Mouse (Mus musculus): ENCODE measurements around the gene Ddx4. TPM values are rescaled to one million over a fixed set of nuclear protein-coding genes. Genes with fewer than 3 reads are reported as not detected.

Gene Ddx4
- polyA plus RNA-seq, 1 experiment from 2014 or later: 0.71 TPM

DNA sequence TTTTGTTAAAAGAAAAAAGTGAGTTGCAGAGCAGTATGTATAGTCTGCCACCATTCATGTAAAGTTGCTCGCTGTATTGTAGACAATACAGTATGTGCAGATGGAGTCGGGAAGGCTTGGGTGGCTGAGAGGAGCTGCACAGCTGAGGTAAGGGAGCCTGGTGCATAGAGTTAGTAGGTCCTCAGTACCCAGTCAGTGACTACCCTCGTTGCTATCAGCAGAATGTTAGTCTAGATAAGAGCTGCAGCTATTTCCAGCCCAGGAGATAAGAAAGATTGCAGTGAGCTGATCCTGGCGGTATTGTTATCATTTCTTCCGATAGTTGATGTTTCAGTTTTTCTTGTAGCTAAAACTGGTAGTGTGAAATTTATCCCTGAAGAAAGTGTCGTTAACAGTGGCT, 20.5 kb upstream of the Ddx4 start:
- no peaks in the 10 kb centered on the region for H3K4me1 ChIP-seq (ENCODE audit: control insufficient read depth, insufficient read depth, low read length)
- no peak overlapping the region for H3K27ac ChIP-seq (ENCODE audit: low read depth, low read length)
- ATAC-seq (ENCODE audit: low read depth): no peak
- no peak overlapping the region for H3K9ac ChIP-seq (replicated peaks; ENCODE audit: low read depth, low read length)
- no peaks in the 10 kb centered on the region for H3K27me3 ChIP-seq (ENCODE audit: control insufficient read depth, insufficient read depth, low read length)
- no peaks in the 10 kb centered on the region for H3K9me3 ChIP-seq (ENCODE audit: control insufficient read depth, low read length)
- no peak overlapping the region for H3K4me3 ChIP-seq (ENCODE audit: low read depth, low read length)
- WGBS: 89% methylated on average over 6 of the region's 6 CpGs
- H3K36me3 ChIP-seq (ENCODE audit: control insufficient read depth, insufficient read depth, low read length): peaks cover 10% of the 10 kb centered on the region
- H3K4me2 ChIP-seq (ENCODE audit: low read depth, low read length): no peak overlapping the region

DNA sequence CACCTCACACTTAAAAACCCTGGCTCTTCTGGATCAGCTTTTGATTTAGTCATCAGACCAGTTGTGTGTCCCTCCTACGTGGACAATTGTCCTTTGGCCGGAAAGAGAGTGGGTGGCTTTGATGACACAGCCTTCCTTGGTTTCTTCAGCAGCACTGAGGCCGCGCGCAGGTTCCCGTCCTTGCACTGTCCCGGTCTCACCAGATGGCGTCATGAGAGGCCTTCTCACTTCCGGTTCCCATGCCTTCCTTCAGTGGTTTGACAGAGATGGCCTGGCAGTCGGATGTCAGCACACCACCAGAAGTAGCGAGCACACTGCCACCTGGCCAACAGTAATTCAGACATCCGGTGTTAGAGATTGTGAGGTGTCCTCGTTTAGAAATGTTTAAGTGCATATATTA, 19.4 kb upstream of the Ddx4 start:
- Histone ChIP-seq H3K4me2 (ENCODE audit: low read depth, low read length) (no peak overlapping the region), H3K27ac (ENCODE audit: low read depth, low read length) (no peak overlapping the region), H3K9me3 (ENCODE audit: control insufficient read depth, low read length) (no peaks in the 10 kb centered on the region), H3K27me3 (ENCODE audit: control insufficient read depth, insufficient read depth, low read length) (no peaks in the 10 kb centered on the region), H3K4me1 (ENCODE audit: control insufficient read depth, insufficient read depth, low read length) (no peaks in the 10 kb centered on the region), H3K36me3 (ENCODE audit: control insufficient read depth, insufficient read depth, low read length) (peaks cover 10% of the 10 kb centered on the region), H3K4me3 (ENCODE audit: low read depth, low read length) (no peak overlapping the region), H3K9ac (replicated peaks; ENCODE audit: low read depth, low read length) (no peak overlapping the region)
- WGBS: 79% methylated on average over 13 of the region's 13 CpGs
- ATAC-seq (ENCODE audit: low read depth): no peak

DNA sequence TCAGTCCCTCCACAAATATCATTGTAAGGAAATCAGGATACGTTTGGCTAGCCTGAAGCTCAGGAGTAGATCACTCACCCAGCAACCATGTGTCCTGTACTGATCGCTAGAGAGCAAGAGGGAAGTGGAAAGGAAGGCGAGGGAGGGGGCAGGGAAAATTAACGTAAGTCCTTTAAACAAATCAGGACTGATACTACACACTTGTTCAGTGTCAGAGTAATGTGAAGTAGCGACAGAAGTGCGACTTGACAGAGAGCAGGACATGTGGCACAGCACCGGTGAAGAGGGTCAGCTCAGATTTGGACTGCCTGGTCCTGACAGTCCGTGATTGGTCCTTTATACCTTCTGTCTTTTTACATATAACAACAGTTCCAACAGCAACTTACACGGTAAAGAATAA, 14.9 kb upstream of the Ddx4 start:
- H3K4me2 ChIP-seq (ENCODE audit: low read depth, low read length): no peak overlapping the region
- H3K27me3 ChIP-seq (ENCODE audit: control insufficient read depth, insufficient read depth, low read length): no peaks in the 10 kb centered on the region
- no peaks in the 10 kb centered on the region for H3K4me1 ChIP-seq (ENCODE audit: control insufficient read depth, insufficient read depth, low read length)
- no peak for ATAC-seq (ENCODE audit: low read depth)
- H3K36me3 ChIP-seq (ENCODE audit: control insufficient read depth, insufficient read depth, low read length): peaks cover 7% of the 10 kb centered on the region
- no peaks in the 10 kb centered on the region for H3K9me3 ChIP-seq (ENCODE audit: control insufficient read depth, low read length)
- no peak overlapping the region for H3K9ac ChIP-seq (replicated peaks; ENCODE audit: low read depth, low read length)
- no peak overlapping the region for H3K4me3 ChIP-seq (ENCODE audit: low read depth, low read length)
- no peak overlapping the region for H3K27ac ChIP-seq (ENCODE audit: low read depth, low read length)
- 86% methylated on average over 9 of the region's 9 CpGs for WGBS

DNA sequence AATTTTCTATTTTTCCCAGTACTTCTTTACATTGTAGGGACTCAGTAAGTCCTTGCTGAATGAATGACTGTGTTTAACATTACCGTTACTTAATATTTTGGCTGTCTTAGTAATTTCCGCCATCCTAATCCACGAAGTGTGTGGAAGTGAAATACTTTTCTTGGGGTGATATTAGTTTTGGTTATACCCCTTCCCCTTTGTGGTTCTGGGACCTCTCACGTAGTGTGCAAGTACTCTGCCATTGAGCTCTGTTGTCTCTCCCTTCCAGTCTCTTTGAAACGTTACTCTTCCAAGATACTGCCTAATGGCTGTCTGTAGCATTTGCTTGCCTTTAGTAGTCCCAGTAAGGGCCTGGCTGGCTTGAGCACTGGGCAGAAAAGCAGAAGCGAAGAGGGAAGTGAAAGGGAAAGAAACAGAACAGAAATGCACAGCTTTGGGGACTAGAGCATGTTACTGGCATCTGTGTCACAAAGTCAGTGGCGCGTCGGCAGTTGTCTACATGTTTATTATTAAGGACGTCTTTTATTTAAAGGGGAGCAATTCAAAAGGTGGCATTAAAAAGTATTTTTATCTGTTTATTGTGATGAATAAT, 14.3 kb upstream of the Ddx4 start:
- Histone ChIP-seq H3K27me3 (ENCODE audit: control insufficient read depth, insufficient read depth, low read length) (no peaks in the 10 kb centered on the region), H3K4me3 (ENCODE audit: low read depth, low read length) (no peak overlapping the region), H3K4me2 (ENCODE audit: low read depth, low read length) (no peak overlapping the region), H3K27ac (ENCODE audit: low read depth, low read length) (no peak overlapping the region), H3K9me3 (ENCODE audit: control insufficient read depth, low read length) (no peaks in the 10 kb centered on the region), H3K36me3 (ENCODE audit: control insufficient read depth, insufficient read depth, low read length) (no peaks in the 10 kb centered on the region), H3K4me1 (ENCODE audit: control insufficient read depth, insufficient read depth, low read length) (0 out of 2 replicates have a peak, but pooled peaks cover 1% of the 10 kb centered on the region), H3K9ac (replicated peaks; ENCODE audit: low read depth, low read length) (no peak overlapping the region)
- WGBS: 91% methylated on average over 10 of the region's 10 CpGs
- no peak for ATAC-seq (ENCODE audit: low read depth)

DNA sequence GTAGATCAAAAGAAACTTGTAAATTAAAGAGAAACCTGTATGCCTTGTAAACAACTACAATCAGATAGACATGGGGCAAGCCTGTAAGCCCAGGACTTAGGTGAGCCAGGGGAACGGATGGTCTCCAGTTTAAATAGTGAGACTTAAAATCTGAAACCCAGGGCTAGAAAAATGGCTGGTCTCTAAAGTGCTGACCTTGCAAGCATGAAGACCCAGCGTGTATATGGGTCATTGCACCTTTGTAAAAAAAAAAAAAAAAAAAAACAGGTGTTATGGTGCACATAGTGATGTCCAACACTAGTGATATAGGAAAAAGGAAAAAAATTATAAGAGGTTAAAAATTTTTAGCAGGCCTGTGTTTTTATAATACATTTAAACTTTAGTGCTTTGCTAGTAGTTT, 9.4 kb upstream of the Ddx4 start:
- no peak overlapping the region for H3K27ac ChIP-seq (ENCODE audit: low read depth, low read length)
- no peak for ATAC-seq (ENCODE audit: low read depth)
- 86% methylated on average over 2 of the region's 2 CpGs for WGBS
- H3K27me3 ChIP-seq (ENCODE audit: control insufficient read depth, insufficient read depth, low read length): no peaks in the 10 kb centered on the region
- H3K9me3 ChIP-seq (ENCODE audit: control insufficient read depth, low read length): no peaks in the 10 kb centered on the region
- peaks cover 5% of the 10 kb centered on the region; the same call in 1 of the 2 replicates for H3K4me1 ChIP-seq (ENCODE audit: control insufficient read depth, insufficient read depth, low read length)
- peak overlapping the region; percentile 76; the same call in 1 of the 2 replicates for H3K4me3 ChIP-seq (ENCODE audit: low read depth, low read length)
- H3K9ac ChIP-seq (replicated peaks; ENCODE audit: low read depth, low read length): peak overlapping the region; percentile 84; the same call in 1 of the 2 replicates
- H3K36me3 ChIP-seq (ENCODE audit: control insufficient read depth, insufficient read depth, low read length): no peaks in the 10 kb centered on the region
- peak overlapping the region; percentile 83 for H3K4me2 ChIP-seq (ENCODE audit: low read depth, low read length)

DNA sequence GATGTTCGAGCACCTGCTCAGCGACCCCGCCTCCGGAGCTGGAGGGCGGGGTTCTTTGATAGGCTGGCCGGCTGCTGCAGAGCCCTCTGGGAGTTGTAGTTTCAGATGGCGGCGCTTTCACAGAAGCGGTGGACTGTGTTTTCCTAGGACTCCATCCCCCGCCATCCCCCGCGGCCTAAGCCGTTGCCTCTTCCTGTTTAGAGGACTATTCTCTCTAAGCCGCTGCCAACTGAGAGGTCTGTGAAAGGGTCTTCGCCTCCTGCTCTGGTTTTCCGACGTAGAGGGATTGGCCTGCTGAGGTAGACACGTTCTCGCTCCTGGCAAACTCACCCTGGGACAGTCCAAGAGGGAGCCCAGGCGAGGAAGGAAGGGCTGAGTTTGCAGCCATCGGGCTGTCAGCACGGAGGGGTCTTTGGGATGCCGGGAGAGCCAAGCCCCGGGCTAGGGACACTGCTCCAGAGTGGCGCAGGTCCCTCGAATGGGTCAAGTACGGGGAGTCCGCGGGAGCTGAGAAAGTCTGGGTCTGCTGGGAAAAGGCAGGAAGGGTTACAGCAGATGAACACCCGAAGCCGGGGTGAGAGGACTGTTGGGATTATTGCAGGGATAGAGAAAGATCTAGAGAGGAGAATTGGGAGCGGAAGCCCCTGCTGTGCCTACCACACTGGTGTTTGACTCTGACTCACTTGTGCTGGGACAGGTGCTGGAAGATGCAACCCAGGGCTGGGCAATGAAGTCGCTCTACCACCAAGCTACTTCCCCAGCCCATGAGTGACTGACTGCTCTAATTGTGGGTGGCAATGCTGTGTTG, 8.5 kb upstream of the Ddx4 start, which contains the start of gene Slc38a9:
Gene Slc38a9 (plus strand): TSS at position 178 of the 808 bp plus-strand sequence.
- no peaks in the 10 kb centered on the region for H3K27me3 ChIP-seq (ENCODE audit: control insufficient read depth, insufficient read depth, low read length)
- ATAC-seq (ENCODE audit: low read depth): peak; percentile 99
- H3K9me3 ChIP-seq (ENCODE audit: control insufficient read depth, low read length): no peaks in the 10 kb centered on the region
- H3K4me1 ChIP-seq (ENCODE audit: control insufficient read depth, insufficient read depth, low read length): peaks cover 5% of the 10 kb centered on the region; the same call in 1 of the 2 replicates
- peak within 1 kb of the TSS; percentile 84 for H3K9ac ChIP-seq (replicated peaks; ENCODE audit: low read depth, low read length)
- WGBS: under 1% methylated on average over 32 of the region's 33 CpGs
- H3K4me2 ChIP-seq (ENCODE audit: low read depth, low read length): peak within 1 kb of the TSS; percentile 83
- H3K36me3 ChIP-seq (ENCODE audit: control insufficient read depth, insufficient read depth, low read length): no peaks in the 10 kb centered on the region
- H3K27ac ChIP-seq (ENCODE audit: low read depth, low read length): peak within 1 kb of the TSS; percentile 81
- H3K4me3 ChIP-seq (ENCODE audit: low read depth, low read length): peak within 1 kb of the TSS; percentile 76

DNA sequence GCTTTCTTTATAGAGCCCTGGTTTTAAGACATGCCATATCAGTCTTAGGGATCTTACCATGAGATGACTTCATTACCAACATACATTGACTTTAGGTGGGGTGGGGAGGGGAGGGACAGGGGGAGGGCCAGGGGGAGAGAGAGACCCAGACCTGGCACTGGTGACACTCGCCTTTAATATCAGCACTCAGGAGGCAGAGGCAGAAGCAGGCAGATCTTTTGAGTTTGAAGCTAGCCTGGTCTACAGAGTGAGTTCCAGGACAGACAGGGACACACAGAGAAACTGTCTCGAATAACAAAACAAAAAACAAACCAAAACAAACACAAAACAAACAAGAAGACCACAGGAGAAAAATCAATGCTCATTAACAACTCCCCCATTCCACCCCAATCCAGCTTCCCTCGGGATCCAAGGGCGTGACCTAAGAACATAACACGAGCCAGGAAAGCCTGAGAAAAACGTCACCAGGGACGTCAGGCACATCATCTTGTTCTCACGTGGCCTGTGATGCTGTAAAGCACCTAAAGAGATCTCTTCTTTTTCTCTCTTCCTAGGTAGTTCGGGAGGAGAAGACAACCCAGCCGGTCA, 7.8 kb upstream of the Ddx4 start:
- H3K27ac ChIP-seq (ENCODE audit: low read depth, low read length): no peak overlapping the region
- peak overlapping the region; percentile 58 for H3K4me2 ChIP-seq (ENCODE audit: low read depth, low read length)
- no peaks in the 10 kb centered on the region for H3K36me3 ChIP-seq (ENCODE audit: control insufficient read depth, insufficient read depth, low read length)
- H3K4me3 ChIP-seq (ENCODE audit: low read depth, low read length): peak overlapping the region; percentile 76
- ATAC-seq (ENCODE audit: low read depth): peak; percentile 38
- H3K9me3 ChIP-seq (ENCODE audit: control insufficient read depth, low read length): no peaks in the 10 kb centered on the region
- WGBS: 2% methylated on average over 10 of the region's 10 CpGs
- peak overlapping the region; percentile 30 for H3K9ac ChIP-seq (replicated peaks; ENCODE audit: low read depth, low read length)
- H3K4me1 ChIP-seq (ENCODE audit: control insufficient read depth, insufficient read depth, low read length): peaks cover 5% of the 10 kb centered on the region; the same call in 1 of the 2 replicates
- no peaks in the 10 kb centered on the region for H3K27me3 ChIP-seq (ENCODE audit: control insufficient read depth, insufficient read depth, low read length)

DNA sequence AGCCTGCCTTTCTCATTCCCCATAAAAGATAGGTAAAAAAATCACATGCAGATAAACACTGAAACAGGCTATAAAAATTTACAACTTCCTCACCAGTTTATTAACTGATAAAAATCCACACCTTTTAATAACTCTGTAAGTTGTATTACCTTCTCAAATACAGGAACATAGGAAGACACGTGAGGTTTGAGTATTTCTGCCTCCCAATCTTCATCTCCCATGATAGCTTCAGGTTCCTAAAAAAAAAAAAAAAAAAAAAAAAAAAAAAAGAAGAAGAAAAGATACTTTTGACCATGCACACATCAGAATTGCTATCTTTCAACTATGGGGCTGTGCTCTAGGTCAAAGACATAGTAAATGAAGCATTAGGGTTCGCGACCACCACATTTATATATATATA, 1.1 kb downstream of the Ddx4 start:
- no peak overlapping the region for H3K4me3 ChIP-seq (ENCODE audit: low read depth, low read length)
- H3K36me3 ChIP-seq (ENCODE audit: control insufficient read depth, insufficient read depth, low read length): no peaks in the 10 kb centered on the region
- H3K4me2 ChIP-seq (ENCODE audit: low read depth, low read length): no peak overlapping the region
- WGBS: 89% methylated on average over 3 of the region's 3 CpGs
- H3K9me3 ChIP-seq (ENCODE audit: control insufficient read depth, low read length): 0 out of 2 replicates have a peak, but pooled peaks cover 4% of the 10 kb centered on the region
- no peaks in the 10 kb centered on the region for H3K27me3 ChIP-seq (ENCODE audit: control insufficient read depth, insufficient read depth, low read length)
- no peak overlapping the region for H3K27ac ChIP-seq (ENCODE audit: low read depth, low read length)
- no peak for ATAC-seq (ENCODE audit: low read depth)
- H3K9ac ChIP-seq (replicated peaks; ENCODE audit: low read depth, low read length): no peak overlapping the region
- H3K4me1 ChIP-seq (ENCODE audit: control insufficient read depth, insufficient read depth, low read length): no peaks in the 10 kb centered on the region

Data from neural tube, embryonic 14.5 days (tissue).